Comparison of ENCODE assay signal across 21 mouse cellular contexts in genomic region chr7:112386521-112386920, GRCm38 (mm10). TPM values are rescaled to one million over a fixed set of nuclear protein-coding genes. Genes with fewer than 3 reads are reported as not detected.
"Had no signal": no experiment of that assay in that cellular context is flagged by ENCODE, and none has a peak within 500 bp of the region (broad histone marks: within the 10 kb centered on the region; RNA-seq: fewer than 3 reads in every experiment).

No protein-coding gene starts in this region.

- H3K27me3 ChIP-seq: midbrain, embryonic 13.5 days; neural tube, embryonic 13.5 days; neural tube, embryonic 15.5 days had no signal

- H3K4me3 ChIP-seq: liver, embryonic 13.5 days; midbrain, embryonic 10.5 days; midbrain, embryonic 13.5 days; myocyte; neural tube, embryonic 13.5 days; neural tube, embryonic 15.5 days had no signal

- H3K9ac ChIP-seq: liver, embryonic 13.5 days; lung, embryonic 14.5 days; midbrain, embryonic 13.5 days; neural tube, embryonic 13.5 days; neural tube, embryonic 15.5 days had no signal

- DNase-seq: liver, embryonic 13.5 days; lung, adult 18-20 months; lung, embryonic 14.5 days; lung, postnatal 10 days; lung, postnatal 4 days; retina, postnatal 1 day; right cerebral cortex, adult 18-20 months; right cerebral cortex, postnatal 25 days; right cerebral cortex, postnatal 4 days; spleen, adult 18-20 months; thymus, adult 18-20 months; thymus, postnatal 25 days; thymus, postnatal 4 days had no signal

- H3K36me3 ChIP-seq: liver, embryonic 13.5 days; midbrain, embryonic 10.5 days; midbrain, embryonic 13.5 days; neural tube, embryonic 13.5 days; neural tube, embryonic 15.5 days had no signal

- ATAC-seq: midbrain, embryonic 13.5 days; midbrain, embryonic 16.5 days had no signal

- H3K27ac ChIP-seq: liver, embryonic 13.5 days; midbrain, embryonic 10.5 days; midbrain, embryonic 13.5 days; neural tube, embryonic 13.5 days; neural tube, embryonic 15.5 days had no signal

- H3K4me2 ChIP-seq: liver, embryonic 13.5 days; lung, embryonic 14.5 days; midbrain, embryonic 13.5 days; neural tube, embryonic 13.5 days; neural tube, embryonic 15.5 days had no signal

- H3K9me3 ChIP-seq: liver, embryonic 13.5 days; midbrain, embryonic 10.5 days; midbrain, embryonic 13.5 days; neural tube, embryonic 13.5 days; neural tube, embryonic 15.5 days had no signal

RNA-seq across cellular contexts. Expression of gene Parva, which starts 40.8 kb away (rescaled TPM):
- total RNA-seq: megakaryocyte, adult 5-6 weeks; megakaryocyte-erythroid progenitor cell, adult 5-6 weeks had no signal
